Mouse (Mus musculus): ENCODE data around the gene Spata17.

The Spata17 gene

DNA sequence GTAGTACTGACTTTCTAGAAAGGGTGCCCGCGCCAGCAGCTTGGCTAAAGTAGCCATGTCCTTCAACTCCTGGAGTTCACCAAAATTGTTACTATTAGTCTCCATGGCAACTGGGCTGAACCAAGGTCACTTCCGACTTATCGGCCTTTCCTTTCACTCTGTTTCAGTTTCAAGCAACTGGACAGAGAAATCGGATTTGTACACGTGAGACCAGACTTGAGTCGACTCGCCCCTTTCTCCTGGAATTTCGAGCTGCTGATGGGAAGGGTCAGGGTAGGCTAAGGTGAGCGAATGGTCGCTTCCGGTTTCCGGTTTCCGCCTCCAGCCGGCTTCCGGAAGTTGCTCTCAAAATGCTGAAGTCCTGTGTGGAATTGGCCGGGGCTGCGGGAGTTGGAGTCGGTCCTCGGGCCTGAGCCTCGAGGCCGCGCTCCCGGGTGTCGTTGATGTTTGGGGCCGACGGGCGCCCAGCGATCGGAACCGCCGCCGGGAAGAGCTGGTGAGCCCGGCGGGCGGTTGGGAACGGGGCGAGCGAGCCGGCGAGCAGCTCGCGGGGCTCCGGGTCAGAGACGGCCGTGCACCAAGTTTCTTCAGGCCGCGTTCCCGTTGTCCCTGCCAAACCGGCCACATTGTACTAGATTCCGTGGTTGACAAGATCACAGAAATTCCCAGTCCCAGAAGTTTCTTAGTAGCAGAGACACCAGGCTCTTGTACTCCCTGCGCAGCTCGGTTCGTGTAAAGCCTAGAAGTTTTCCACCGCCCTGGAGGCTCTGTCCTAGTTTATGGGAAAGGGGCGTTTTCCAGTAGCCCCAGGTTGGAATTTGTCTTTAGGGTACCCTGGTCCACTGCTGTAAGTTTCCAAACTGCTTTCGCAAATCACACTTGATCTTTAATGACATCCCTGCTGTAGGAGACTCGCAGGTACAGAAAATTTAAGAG is at the start of gene Spata17, which contains the start of gene Gpatch2:
Gene Spata17, minus strand, starts transcription at position 285 of the 936 bp plus-strand sequence.
Gene Gpatch2, plus strand, starts transcription at position 328 of the 936 bp plus-strand sequence.
- peak; percentile 65 for DNase-seq (ENCODE audit: low spot score)

DNA sequence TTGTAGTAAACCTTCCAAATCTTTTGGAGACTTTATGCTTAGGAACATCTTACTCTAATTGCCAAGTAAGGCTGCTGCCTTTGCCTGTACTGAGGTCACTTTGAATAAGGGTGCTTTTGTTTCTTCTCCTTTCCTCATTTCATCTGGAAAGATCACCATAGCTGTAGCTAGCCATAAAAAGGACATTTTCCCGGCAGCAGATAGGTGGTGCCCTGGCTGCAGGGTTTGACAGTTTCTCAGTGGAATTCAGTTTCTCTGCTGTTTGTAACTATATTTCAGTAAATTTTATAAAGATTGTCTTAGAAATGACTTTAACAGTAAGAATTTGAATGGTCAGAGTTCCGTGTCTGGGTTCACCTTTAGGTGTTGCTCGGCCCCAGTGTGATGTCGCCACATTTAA is 43.5 kb upstream of the Spata17 start:
- no peak for DNase-seq (ENCODE audit: low spot score)

DNA sequence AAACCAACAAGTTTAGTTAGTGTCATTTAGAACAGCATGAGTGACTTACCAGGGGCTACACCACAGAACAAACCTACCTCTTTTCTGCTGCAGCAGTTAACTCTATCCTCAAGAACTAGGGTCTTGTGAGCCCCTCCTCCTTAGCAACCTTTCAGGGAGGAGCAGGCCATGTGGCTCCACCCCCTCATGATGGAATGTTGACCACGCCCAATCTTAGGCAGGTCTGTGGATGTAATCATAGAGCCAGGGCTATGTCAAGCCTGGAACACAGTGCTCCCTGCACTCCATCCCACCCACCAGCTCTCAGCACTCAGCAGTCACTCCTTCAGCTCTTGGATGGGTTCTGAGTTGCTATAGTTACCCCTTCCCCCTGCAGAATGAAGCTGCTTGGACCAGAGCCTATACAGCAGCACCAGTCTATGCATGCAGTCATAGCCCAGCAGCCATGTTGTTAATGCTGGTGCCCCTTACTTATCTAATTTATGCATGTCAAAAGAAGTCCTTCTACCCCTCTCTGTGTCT is 35.5 kb upstream of the Spata17 start:
- DNase-seq (ENCODE audit: low spot score): no peak

DNA sequence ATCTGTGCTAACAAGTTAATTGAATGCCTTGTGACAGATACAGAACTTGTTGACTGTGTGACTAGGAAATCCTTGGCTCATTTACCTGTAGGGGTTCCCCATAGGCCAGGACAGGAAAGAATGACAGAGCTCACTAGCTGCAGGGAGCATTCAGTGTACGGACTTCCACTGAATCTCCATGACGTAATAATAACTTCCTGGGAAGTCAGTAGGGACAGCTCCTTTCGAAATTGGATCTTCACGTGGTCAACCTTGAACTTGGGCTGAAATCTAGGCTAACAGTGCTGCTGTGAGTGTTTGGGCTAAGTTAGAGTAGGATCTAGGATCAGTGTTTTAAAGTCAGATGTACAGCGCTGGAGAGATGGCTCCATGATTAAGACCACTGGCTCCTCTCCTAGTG is 29.5 kb upstream of the Spata17 start:
- no peak for DNase-seq (ENCODE audit: low spot score)

DNA sequence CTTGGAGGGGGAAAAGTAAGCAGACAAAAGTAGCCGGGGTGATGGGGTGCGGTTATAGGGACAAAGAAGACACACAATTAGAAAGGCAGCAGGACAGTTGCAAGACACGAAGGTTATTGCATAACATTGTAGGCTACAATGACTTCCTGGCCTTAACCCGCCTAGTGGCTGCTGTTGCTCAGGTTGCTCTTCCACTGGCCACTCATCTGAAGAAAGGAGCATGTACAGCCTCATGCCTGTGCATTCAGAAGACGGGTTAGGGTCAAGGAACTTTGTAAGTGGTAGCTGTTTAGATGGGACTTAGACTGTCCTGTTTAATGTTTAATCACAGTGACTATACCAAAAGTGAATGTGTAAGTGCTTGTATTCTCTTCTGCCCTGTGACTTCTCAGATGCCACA is 26.1 kb upstream of the Spata17 start:
- DNase-seq (ENCODE audit: low spot score): no peak

DNA sequence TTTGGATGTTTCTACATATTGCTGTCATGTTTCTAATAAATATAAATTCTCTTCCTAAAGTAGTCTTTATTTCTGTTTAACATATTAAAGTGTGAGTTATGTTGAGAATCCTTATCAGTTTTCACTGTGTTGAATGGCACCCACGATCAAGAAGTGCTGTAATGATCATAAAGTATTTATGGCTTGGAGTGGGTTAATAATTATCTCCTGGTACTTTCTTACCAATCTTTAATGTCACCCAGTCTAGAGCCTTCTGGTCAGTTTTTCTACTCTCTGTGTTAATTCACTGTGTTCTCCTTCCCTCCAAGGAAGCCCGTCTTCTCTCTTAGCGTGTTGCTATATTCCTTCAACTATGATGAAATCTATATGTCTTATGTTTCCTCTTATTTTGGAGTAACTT is 25.0 kb upstream of the Spata17 start:
- no peak for DNase-seq (ENCODE audit: low spot score)

DNA sequence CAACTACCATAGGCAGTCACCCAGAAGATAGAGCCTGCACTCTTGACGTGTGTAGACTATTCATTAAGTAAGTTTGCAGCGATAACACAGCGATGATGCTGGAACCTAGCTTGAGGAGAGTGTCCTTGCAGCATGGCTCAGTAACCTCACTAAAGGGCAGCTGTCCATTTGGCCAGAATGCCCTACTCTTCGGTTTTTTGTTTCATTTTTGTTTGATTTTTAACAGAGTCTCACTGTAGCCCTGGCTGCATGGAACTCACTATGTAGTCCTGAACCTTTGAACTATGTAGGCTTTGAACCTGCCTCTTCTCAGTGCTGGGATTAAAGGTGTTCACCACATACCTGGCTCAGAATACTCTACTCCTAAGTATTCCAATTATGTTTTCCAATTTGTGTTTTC is 22.8 kb upstream of the Spata17 start:
- DNase-seq (ENCODE audit: low spot score): no peak

DNA sequence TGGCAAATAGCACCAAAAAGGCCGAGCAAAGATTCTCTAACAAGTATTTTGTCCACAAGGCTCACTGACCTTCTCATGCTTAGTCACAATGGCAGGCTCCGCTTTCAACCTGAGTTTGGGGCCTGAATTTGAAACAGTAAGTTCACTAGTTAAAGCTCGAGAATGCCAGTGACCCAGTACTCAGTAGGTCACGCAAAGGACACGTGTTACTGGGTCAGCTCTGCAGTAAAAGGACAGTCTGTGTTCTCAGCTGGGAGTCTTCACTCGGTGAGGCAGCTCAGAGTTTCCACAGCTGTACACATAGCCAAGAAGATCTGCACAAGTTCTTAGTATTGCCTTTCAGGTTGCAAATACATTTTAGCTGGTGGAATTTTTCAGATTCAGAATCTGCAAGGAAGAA is 21.0 kb upstream of the Spata17 start:
- no peak for DNase-seq (ENCODE audit: low spot score)

DNA sequence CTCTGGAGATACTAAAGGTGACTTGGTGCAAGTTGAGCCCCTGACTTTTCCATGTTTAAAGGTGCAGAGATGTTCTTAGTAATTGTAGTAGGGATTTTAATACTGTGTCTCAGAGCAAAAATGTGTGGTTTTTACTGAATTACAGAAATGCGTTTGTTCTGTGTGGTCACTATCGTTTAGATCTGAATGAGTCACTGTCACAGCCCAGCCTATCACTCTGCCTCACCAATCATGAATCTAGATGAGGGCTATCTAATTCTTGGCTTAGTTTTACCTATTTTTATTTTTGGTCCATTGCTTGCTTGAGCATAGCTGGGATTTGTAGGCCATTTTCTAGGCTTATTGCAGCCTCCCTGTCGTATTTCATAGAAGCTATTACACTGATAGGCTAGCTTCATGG is 19.9 kb upstream of the Spata17 start:
- no peak for DNase-seq (ENCODE audit: low spot score)

DNA sequence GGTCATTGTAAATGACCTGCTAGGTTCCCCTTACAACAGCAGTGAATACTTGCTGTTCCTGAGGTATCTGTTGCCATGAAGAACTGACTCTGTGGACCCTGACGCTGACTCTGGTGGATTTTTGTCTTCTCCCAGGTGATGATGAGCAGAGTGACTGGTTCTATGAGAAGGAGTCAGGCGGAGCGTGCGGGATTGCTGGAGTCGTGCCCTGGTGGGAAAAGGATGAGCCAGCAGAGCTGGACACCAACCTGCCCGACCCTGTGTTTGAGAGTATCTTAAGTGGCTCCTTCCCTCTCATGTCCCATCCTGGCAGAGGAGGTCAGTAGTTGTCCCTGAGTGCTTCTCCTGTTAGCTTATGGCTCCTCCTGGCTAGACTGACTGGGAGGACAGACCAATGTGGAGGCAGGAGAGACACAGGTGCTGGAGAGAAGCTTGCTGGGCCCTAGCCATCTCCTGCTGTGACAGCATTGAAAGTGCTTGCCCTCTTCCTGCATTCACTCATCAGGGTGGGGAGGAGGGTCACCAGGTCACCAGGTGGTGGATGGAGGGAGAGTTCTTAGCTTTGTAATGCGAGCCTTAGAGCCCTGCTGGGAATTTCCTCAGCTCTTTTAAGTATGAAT is 17.8 kb upstream of the Spata17 start:
- DNase-seq (ENCODE audit: low spot score): no peak

DNA sequence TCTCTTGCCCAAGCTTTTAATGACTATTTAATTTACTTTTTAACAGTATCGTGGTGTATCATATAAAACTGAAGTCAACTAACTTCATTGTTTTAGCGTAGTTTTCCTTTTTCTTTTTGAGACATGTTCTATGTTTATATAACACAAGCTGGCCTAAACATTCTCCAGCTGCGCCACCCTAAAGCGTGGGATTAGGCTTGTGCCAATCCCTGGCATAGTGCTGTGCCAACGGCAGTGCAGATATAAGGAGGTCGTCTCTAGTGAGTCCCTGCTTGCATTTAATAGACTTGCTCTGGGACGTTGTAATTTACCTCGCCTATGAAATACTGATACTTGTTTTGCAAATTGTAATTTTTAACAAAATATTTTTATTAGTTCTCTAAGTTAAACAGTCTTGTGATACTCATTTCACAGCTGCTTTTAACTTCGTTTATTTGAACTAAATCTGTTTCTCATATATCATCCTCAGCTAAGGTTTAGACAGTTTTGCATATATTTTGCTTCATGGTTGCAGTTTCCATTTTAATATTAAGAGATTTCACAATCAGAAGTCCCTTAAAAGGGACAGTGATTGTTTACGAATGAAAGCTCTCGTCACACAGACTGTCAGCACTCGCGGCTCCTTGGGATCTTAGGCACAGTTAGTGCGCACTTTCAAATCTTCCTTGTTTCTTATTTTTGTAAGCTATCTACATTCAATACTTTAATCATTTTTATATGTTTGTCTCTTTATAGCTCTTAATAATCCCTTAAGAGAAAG is 17.1 kb upstream of the Spata17 start:
- no peak for DNase-seq (ENCODE audit: low spot score)

DNA sequence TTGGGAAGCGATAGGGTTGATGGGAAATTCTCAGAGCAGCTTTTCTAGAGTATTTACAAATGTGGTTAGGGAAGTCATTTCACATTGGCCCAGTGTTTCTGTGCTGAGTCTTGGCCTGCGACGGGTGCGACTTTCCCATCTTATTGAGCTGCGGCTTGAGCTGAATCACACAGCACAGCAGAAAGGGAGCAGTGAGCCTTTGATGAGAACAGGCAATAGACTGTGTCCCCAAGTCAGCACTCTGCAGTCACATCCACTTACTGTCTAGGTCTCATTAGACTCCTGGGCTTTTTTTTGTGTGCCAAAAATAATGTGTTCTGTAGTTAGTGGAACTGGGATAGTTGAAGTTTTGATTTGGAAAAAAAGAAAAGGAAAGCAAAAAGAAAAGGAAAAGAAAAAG is 15.0 kb upstream of the Spata17 start:
- DNase-seq (ENCODE audit: low spot score): no peak

DNA sequence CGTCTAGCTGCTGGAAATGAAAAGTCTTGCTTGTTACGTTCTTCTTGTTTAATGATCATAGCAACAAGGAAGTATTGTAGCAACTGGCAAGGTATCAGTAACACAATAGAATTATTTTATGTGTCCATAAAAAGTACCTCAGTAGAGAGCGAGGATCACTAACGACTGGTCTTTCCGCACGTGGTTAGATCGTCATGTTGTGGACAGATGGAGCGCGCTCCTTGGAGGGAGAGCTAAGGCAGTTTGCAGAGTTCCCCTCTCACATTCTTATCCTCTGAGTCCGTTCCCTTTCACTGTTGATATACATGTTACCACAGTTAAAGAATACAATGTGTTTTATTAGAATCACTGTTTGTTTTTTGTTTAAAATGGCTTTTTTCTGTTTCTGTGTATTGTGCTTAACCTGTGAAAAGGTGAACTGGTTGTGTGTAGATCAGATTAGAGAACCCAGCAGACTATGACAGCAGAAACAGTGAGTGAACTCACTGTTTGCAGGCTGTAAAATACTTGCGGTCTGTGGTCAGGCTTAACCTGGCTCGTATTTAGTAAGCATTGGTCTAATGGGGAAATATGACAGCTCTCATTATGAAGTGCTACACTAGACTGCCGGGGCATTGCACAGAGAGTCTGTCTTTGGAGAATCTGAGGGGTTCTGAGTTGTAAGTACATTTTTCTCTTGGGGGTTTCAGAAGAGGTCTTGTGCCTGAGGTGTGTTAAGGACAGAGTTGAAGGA is 13.3 kb upstream of the Spata17 start:
- DNase-seq (ENCODE audit: low spot score): no peak

DNA sequence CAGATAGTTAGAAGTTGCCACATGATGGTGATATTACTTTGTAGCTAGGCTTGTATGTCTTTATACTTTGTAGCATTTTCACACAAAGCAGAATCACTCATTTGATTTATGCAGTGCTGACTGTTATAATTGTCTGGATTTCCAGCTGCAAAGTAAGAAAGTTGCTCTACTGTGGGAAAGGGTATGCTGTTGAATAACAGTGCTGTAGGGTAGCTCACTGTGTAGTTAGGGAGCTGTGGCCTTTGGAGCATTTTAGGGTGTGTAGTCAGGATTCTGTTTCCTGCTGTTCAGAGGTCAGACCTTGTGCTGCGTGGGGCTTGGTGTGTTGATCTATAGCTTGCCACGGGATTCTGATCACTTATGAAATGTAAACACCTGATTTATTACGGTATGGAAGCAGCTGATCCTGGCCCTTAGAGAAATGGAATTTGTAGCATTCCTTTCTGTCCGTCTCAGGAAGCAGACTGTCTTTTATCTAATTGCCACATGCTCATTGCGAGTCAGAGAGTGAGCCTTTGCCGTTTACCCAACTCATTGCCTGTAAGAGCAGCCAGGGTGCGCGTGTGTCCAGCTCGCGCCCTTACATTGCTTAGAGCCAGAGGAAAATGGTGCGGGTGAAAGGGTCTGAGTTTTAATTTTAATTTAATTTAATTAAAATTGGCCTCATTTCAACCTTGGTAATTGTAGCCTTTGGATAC is 11.2 kb upstream of the Spata17 start:
- DNase-seq (ENCODE audit: low spot score): no peak

DNA sequence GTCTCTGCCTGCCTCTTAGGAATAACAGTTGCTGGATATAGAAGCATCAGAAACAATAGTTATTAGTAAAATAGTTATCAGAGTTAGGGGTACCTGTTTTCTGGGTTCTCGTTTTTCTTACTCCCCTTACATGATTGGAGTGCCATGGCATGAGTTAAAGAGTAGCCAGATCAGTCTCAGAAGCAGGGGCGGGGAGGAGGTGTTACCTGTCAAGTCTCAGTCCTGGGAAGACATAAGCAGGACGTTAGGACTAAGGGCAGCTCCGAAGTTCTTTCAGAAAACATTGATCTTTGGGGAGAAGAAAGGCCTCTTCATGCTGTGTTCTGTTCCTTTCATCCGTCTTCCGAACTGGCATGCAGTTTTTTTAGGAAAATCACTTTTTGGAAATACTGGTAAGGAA is 5.5 kb upstream of the Spata17 start:
- no peak for DNase-seq (ENCODE audit: low spot score)

DNA sequence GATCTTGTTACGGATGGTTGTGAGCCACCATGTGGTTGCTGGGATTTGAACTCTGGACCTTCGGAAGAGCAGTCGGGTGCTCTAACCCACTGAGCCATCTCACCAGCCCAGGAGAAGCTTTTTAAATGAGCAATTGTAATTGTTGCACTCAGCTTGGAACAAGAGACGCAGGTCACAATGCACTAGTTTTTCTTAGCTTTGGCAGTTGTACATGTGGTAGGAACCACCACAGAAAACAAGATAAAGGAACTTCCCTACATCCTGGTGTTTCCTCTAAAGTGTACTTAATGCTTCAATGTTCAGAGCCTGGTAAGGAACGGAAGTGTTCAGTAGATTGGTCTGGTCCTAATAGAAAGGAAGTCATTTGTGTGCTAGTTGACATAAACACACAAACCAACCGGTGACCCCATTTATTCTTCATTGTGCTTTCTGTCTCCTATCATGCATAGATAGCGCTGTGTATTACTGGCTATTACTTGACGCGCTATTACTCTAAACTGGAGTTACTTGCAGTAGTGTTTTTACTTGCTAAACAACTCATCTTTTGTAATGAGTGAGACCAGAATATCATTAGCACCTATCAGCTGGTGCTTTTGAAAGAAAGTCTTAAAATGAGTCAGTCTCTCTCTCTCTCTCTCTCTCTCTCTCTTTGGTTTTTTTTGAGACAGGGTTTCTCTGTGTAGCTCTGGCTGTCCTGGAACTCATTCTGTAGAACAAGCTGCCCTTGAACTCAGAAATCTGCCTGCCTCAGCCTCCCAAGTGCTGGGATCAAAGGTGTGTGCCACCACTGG is 1.6 kb upstream of the Spata17 start:
- no peak for DNase-seq (ENCODE audit: low spot score)

DNA sequence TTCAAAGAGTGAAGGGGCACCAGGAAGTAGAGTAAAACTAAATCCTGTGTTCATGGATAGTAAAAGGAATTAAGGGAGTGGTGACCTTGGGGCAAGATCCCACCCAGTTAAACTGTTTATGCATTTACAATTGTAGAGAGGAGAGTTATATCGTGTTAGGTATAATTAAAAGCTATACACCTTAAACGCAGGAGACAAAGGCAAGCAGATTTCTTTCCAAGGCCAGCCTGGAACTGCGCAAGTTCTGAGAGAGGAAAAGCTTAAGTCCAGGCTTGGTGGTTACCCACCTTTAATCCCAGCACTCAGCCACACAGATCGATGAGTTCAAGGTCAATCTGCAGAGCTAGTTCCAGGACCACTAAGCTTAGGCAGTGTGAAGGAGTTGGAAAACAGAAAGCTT is 4.5 kb downstream of the Spata17 start:
- no peak for DNase-seq (ENCODE audit: low spot score)

DNA sequence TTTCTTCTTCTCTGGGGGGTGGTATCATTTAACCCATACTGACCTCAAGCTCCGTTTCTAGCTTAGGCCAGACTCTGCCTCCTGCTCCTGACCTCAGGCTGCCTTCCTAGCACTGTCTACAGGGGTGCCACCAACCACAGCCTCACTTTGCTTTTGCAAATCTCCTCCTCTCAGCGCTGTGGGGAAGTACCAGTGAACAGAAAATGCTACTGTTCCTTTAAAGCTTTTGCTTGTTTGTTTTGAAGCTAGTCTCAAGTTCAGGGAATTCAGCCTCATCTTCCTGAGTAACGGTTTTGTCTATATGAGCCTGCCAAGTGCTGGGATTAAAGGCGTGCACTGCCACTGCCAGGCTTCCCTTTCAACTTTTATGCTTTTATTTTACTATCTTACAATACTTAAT is 5.8 kb downstream of the Spata17 start:
- no peak for DNase-seq (ENCODE audit: low spot score)

DNA sequence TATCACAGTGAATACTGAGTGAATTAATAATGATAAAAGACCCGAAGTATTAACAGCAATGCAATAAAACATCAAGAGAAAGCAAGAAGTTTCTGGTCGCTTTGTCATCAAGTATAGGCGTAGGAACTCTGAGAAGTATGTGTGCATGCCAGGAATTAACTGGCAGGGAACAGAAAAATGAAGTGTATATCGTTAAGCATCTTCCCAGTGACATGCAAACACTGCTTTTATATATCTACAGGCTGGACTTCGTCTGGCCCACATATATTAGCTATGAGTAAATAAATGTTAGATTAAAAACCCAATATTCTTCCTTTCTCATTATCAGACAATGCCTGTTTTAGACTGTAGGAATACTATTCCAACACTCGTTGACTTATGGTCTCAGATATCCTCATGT is 9.8 kb downstream of the Spata17 start:
- no peak for DNase-seq (ENCODE audit: low spot score)

DNA sequence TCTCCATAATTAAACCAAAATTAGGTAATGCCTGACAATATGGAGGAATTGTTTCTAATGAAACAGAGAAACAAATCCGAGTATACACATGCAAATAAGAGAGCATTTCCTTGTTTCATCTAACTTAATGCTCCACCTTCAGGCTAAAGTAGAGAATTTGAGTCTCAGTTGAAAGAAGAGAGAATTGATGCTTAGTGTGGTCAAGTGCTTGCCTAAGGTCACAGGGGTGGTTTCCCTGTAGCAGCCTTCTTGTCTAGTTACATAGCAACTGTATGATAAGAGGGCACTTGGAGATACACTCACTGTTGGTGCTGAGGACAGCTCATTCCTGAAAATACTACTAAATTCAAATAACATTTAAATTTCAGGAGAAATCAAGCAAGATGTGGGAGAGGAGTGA is 36.7 kb downstream of the Spata17 start:
- no peak for DNase-seq (ENCODE audit: low spot score)
